Mouse (Mus musculus): ENCODE results near the gene Kirrel2.
A peak's percentile ranks its signal among the peaks of the same experiment; 100 is the strongest.
"Not testable (repeated sequence)": the region's sequence is repeated elsewhere in the genome, so short reads cannot be mapped to it uniquely, and the experiment has no call there.

The Kirrel2 gene

DNA sequence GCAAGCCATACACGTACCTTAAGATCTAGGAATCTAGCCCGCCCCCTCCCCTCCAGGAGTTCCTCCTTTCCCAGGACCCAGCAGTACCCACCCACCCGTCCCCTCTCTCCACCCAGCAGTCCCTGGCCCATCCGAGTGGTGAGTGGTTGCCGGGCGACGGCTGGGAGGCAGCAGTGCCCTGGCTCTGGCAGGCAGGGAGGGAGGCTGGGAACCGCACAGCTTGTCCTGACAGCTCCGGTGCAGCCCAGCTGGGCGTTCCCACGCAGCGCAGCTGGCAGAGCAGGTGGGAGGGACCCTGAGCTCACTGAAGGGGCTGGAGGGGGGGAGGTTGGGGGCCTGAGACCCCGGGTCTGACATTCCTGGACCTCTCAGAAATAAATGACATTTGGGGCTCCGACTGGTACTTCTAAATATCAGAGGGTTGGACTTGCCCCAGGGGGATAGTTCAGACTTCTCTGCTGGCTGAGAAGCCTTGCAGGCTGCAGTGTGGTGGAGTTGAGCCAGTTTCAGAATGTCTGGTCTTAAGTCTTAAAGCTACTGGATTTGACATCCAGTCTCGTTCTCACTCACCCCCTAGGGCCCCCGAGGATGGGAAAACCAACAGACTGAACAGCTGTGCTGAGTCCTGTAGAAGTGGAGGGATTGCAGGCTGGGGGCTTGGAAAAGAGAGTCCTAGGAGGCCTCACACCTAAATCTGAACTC lies at the start of gene Kirrel2, which contains the start of gene Nphs1:
TSS of gene Kirrel2 (minus strand) at position 62 of the 702 bp plus-strand sequence.
TSS of gene Nphs1 (plus strand) at position 687 of the 702 bp plus-strand sequence.
- DNase-seq, result peak; percentile 74

DNA sequence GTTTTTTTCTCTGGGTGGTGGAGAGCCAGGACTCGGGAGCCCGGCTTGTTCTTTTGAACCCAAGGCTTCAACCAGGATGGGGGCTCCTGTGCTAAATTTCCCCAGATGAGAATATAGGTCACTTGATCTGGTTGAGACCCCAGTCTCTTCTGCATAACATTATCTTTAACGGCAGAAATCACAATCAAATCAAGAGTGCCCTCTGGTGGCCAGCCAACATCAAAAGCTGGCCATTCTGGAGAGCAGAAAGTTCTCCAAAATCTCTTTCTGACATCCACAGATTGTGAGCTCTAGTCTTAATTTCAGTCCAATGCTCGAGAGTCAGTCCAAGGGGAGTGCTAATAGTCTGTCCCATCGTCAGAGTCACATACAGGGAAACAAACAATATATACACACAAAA lies 43.7 kb upstream of the Kirrel2 start:
- DNase-seq, result not testable (repeated sequence)

DNA sequence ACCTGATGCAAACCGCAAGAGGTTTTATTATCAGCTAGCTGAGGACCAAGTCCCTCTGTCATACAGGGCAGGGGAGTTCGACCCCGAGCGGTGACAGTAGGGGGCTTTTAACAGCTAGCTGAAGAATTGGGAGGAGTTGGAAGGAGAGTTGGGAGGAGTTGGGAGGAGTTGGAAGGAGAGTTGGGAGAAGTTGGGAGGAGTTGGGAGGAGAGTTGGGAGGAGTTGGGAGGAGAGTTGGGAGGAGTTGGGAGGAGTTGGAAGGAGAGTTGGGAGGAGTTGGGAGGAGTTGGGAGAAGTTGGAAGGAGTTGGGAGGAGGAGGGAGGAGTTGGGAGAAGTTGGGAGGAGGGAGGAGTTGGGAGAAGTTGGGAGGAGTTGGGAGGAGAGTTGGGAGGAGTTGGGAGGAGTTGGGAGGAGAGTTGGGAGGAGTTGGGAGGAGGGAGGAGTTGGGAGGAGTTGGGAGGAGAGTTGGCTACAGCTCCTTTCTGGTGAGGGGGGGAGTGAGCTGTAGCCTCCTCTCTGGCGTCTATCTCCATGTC lies 38.1 kb upstream of the Kirrel2 start:
- DNase-seq, result not testable (repeated sequence)

DNA sequence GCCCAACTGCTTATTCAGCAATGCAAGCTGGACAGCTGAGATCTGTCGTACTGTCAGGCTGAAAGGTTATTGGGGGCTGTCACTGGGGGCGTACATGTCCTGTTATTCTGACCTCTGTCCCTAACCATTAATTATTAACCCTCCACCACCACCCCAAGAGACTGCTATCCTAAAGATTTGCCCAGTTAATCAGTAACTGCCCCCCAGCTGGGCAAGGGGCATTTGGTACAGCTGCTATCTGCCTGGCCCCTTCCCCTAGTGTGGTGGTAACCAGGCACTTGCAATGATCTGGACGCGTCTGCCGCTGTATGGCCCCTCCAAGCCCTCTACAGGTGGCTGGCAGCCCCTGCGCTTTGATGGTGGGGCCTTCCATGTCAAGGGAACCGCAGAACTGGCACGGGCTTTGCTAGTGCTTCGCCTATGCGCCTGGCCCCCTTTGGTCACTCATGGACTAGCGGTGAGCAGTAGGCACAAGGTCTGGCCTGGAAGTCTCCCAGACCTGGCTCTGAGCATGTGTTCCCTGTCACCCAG lies 36.0 kb upstream of the Kirrel2 start, which contains the start of gene Prodh2:
TSS of gene Prodh2 (plus strand) at position 222 of the 531 bp plus-strand sequence.
- no peak for DNase-seq

DNA sequence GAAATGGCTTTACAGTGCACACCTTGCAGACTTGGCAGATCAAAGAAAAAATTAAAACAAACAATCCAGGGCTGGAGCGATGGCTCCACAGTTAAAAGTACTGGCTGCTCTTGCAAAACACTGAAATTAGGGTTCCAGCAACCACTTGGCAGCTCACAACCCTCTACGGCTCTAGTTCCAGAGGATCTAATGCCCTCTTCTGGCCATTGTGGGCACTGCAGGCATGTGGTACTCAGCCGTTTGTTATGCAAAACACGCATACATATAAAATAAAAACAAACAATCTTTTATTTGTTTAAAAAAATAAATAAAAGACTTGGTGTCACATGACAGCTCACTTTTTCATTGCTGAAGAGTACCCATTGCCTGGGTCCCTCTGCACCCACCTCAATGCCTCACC lies 35.3 kb upstream of the Kirrel2 start:
- peak; percentile 82 for DNase-seq

DNA sequence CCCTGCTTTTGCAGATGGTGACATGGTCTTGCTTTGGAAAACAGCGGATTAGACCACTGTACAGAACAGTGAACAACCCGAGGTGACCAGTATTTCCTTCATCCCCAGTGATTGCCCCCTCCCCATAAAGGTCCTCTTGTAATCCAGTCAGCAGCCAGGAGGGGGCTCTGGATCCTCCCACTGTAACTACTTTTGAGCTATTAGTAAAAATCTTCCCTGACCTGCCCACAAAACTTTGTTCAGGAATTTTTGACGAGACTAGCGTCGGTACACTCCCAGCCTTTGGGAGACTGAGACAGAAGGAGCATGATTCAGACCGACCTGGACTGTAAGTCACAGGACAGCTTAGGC lies 33.4 kb upstream of the Kirrel2 start:
- DNase-seq, result no peak

DNA sequence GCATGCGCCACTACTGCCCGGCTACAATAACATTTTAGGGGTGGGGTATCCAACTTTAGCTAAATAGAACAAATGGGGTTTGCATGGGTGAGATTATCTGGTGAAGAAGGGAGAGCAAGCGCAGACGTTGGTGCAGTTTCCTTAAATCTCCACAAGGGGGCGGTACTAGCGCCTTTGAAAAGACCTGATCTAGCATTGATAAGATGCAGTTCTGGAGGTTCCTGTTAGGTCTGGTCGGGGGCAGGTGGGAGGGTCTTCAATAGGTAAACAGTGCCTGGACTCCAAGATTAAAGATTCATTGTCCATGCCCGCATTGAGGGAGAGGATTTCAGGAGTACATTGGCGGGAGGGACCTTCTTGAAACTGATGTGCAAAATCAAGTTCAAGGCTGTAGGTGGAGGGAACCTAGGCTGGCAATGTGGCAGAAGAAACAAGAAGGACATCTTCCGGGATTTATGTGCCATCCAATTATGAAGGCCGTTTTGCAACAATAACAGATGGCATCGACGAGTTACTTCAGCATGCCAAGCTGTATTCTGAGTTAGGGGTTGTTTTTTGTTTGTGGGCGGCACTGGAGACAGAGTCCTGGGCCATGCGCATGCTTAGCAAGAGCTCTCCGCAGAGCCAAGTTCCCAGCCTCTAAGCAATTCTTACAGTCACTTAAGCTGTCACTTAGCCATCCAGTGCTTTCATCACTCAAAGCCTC lies 32.9 kb upstream of the Kirrel2 start:
- peak; percentile 38 for DNase-seq

DNA sequence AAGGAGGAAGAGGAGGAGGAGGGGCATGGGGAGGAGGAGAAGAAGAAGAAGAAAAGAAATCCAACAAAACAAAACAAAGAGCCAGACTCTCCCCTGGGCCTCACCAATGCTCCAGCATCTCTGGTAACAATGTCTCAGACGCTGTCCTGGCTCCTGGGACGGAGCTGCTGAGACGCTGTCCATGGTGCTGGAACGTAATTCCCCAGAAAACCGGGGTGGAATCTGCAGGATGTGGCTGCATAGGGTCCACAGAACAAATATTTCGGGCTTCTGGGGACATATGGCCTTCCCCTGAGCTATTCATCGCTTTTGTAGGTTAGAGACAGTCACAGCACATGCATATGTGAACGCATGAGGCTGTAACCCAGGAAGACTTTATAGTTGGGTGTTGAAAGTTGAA lies 26.8 kb upstream of the Kirrel2 start:
- no peak for DNase-seq

DNA sequence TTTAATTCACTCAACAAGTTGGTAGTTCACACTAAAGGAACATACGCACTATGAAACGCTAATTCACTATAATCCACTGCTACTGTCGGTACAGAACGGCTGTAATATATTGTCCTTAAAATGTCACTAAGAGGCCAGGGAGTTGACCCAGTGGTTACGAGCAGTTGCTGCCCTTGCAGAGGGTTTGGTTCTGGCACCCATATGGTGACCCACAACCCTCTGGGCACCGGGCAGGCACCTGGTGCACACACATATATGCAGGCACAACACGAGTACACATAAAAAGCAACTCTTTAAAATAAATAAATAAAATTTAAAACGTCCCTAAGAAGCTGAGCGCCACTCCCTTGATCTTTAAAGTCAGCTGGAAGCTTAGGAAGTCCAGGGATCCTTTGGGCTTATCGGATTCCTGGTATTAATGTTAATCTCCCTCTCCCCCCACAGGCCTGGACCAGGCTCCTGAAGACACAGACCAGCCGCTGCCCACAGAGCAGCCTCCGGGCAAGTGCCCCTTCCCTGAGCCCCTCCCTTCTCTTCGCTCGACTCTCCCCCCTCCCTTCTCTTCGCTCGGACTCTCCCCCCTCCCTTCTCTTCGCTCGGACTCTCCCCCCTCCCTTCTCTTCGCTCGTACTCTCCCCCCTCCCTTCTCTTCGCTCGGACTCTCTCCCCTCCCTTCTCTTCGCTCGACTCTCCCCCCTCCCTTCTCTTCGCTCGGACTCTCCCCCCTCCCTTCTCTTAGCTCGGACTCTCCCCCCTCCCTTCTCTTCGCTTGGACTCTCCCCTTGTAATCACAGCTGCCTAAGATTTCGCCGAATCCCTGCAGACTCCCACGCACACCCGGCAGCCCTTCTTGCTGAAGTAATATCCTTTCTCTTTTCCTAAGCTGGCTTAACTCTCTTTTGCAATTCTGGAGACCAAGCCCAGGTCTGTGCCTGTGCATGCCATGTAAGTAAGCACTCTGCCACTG lies 20.2 kb upstream of the Kirrel2 start:
- DNase-seq, result peak; percentile 49

DNA sequence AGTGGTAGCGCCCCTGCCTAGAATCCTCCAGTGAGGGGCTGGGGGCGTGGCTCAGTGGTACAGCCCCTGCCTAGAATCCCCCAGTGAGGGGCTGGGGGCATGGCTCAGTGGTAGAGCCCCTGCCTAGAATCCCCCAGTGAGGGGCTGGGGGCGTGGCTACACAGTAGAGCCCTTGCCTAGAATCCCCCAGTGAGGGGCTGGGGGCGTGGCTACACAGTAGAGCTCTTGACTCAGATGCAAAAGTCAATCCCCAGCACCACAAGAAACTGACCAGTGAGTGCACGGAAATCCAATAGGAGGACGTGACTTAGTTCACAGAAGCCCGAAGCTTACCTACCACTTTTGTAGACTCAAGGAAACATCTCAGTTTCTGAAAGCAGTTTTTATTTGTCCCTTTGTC lies 18.6 kb upstream of the Kirrel2 start:
- DNase-seq, result not testable (repeated sequence)

DNA sequence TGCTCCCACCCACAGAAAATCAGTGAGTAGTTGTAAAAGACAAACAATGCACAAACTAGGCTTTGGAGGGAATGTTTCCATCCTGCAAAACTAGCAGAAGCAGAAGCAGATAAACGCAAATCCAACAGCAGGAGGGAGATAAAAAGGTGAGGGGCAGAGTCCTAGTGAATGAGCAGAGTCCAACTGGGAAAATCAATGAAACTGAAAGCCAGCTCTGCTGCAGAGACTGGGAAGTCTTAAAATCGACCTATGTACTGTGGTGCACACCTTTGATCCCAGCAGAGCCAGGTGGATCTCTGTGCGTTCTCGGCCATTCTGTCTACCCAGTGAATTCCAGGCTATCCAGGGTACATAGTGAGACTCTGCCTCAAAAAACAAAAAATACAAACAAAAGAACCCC lies 17.5 kb upstream of the Kirrel2 start:
- no peak for DNase-seq

DNA sequence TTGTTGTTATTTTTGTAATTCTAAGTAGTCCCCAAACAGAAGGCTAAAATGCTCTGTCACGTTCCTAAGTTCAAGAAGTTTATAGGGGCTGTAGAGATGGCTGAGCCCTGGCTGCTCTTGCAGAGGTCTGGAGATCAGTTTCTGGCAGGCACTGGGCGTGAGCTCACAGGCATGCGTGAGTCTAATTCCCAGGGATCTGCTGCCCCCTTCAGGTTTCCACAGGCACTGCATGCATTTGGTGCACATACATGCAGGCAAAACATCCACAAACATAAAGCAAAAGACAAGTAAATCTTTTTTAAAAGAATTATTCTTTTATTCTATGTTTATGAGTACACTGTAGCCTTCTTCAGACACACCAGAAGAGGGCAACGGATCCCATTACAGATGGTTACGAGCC lies 14.9 kb upstream of the Kirrel2 start:
- DNase-seq, result peak; percentile 64

DNA sequence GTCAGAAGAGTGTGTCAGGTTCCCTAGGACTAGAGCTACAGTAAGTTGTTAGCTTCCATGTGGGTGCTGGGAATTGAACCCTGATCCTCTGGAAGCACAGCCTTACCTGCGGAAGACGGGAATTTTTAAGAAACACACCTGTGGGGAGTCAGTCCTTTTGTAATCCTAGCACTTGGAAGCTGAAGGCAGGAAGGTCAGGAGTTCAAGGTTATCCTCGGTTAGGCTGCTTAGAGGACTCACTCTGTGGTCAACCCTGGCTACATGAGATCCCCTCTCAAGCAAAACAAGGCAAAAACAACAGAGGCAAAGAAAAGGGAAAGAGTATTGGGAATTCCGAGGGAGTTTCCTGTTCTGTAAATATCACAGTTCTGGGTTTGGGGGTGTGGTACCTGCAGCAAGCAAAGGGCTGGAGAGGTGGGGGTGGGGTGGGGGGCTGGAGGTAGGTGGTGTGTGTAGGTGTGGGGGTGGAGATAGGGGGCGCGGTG lies 7.4 kb upstream of the Kirrel2 start:
- no peak for DNase-seq

DNA sequence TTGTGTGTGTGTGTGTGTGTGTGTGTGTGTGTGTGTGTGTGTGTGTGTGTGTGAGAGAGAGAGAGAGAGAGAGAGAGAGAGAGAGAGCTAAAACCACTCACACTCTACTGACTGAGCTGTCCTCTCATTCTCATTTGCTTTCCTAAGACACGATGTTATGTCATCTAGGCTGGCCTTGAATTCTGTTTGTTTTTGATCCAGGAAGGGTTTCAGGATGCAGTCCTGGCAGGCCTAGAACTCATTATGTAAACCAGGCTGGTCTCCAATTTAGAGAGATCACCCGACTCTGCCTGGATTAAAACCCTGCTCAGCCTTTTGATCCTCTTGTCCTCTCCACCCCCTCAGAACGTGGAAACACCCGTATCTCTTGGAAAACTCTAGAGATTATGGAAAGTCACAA lies 6.5 kb upstream of the Kirrel2 start:
- no peak for DNase-seq

DNA sequence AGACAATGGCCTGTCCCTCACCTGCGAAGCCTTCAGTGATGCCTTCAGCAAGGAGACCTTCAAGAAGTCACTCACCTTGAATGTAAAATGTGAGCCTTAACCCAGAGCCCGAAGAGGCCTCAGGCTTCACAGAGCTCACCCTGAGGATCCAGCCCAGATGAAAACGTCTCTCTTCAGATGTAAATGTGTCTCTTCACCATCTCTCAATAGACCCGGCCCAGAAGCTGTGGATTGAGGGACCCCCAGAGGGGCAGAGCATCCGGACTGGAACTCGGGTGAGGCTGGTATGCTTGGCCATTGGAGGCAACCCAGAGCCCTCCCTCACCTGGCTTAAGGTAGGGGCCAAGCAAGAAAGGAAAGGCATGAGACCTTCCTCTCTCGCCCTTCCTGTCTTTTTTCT lies 6.1 kb upstream of the Kirrel2 start:
- no peak for DNase-seq

DNA sequence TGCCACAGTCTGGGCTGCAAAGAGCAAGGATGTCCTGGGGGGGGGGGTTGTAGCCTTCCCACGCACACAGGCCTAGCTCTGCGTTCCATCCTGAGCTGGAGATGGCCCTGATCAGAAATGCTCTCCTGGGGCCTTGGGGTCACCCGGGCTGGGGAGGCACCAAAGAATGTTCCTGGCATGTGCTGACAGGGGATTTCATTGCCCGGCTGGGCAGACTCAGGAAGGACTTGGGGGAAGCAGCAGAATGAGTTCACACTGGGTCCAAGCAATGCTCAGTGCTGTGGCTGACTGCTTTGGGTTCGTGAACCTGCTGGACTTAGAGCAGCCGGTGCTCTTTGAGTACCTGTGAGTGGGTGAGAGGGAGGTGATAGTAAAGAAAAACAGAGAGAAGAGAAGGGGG lies 2.0 kb upstream of the Kirrel2 start:
- DNase-seq, result no peak

DNA sequence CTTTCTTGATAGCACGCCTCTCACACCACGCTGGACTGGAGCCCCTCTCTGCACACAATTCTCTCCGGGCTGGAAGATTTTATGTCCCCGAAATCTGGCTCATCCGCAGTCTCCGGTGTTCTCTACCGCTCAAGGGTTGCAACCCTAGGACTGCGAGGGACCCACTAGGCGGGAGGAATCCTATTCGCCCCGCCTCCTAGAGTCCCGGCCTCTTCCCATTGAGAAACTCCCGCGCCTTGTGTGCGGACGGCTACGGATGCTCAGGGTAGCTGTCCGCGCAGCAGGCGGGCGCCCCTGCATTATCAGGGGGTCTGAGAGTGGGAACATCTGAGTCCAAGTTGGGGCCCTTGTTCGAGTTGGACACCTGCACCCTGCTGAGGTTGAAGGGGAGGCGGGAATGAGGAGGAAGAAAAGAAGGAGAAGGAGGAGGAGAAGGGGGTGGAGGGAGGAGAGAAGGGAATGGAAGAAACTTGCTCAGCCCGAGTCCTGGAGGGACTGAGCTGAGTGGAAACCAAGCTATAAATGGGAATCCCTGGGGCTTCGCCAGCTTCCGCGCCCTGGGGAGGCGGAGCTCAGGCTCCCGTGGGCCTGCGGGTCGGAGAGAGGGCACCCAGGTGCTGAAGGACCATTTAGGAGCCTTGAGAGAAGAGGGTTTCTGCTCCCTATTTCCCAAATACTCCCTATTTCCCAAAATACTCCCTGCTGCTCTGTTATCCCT lies 420 bp downstream of the Kirrel2 start:
- DNase-seq, result no peak

DNA sequence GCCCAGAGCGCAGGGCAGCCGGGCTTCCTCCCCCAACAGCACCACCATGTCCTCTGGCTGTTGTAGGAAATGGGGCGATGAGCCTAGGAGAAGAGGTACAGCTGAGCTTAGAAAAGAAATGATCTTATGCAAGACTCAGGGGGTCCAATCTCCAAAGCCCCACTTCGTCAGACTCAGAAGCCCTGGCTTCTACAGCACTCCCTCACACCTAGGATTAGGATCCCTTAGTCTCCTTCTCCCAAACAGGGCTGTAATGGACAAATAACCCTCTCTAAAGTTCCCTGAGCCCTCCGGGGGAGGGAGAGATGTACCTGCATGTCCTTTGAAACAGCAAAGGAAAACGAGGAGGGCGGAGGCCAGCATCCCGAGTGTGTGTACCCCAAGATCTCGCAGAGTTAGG lies 1.0 kb downstream of the Kirrel2 start:
- no peak for DNase-seq

DNA sequence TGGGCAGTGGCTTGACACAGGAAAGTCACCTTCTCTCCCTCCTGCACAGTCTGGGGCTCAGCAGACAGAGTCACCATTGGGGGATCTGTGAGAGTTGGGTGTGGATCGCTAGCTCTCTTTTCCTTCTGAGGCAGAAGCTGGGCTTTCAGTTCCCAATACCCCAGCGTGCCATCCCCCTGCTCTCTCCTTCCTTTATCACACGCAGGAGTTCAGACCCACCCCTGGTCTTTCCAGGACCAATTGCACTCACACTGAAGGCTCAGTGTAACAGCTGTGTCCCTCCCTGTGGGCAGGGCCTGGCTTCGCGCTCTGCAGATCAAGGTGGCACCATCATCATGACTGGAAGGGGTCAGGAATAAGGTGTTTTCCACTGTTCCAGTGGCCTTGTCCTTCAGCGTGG lies 3.2 kb downstream of the Kirrel2 start:
- DNase-seq, result no peak

DNA sequence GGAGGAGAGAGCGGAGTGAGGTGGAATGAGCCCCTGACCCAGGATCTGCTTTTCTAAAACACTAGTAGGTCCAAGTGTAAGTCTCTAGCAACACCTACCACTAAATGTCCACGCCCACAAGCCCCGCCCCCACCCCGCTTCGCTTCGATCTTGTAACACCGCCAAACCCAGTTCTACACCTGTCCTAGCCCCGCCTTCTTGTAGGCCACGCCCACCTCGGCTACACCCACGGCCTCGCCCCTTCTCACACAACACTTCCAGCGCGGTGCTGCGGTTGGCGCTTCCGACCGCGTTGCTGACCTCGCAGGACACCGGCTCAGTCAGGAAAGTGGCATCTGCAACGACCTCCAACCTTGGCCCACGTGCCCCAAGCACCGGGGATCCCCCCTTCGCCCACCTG lies 3.7 kb downstream of the Kirrel2 start:
- DNase-seq, result no peak

DNA sequence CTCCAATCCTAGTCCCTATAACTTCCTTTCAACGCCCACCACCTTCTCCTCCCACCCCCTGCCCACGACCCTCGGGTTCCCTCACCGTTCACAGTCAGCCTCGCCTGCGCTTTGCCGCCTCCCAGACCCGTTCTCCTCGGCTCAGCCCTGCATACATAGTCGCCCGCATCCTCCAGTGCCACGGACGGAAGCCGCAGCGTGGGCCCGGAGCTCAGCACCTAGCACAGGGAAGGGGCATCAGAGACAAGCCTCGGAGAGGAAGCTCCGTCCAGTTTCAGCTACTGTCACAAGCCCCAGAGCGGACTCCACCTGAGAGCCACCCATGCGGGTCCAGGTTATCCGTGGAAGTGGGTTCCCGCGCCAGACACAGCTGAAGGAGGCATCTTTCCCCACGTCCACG lies 4.2 kb downstream of the Kirrel2 start:
- no peak for DNase-seq

DNA sequence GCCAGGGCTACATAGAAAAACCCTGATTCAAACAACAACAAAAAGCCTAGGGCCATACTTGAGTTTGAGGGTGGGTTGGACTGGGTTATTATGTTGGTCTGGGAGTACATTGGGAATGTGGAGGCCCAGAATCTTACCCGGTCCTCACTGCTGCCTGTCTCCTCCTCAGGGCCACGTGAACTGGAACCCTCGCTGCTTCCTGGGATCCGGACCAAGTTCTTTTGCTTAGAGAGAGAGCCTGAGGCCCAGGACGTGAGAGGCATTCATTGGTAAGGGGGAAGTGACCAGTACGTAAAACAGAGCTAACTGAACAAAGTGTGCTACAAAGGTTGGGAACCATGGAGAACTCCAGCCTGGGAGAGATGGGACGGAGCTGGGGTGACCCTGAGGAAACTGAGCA lies 7.2 kb downstream of the Kirrel2 start:
- no peak for DNase-seq
